Mouse (Mus musculus) forebrain, embryonic 13.5 days (tissue): ENCODE data around the gene Bcl2. TPM values are rescaled to one million over a fixed set of nuclear protein-coding genes. Genes with fewer than 3 reads are reported as not detected.

Experiments used
- ATAC-seq: fragments of 200-750 bp; cut with Nextera tagmentation; 2 replicates; pipeline ENCODE4 v1.8.0; 2017
- H3K27ac ChIP-seq: fragments of 300-500 bp; sonication (generic); 2 replicates; pipeline ENCODE4 v1.5.1; 2015; ENCODE audit warnings: inconsistent platforms, mild to moderate bottlenecking, moderate library complexity
- H3K27me3 ChIP-seq: fragments of 300-500 bp; sonication (generic); 2 replicates; pipeline ENCODE4 v1.6.1; 2015; ENCODE audit warnings: mild to moderate bottlenecking, inconsistent platforms
- H3K36me3 ChIP-seq: fragments of 300-500 bp; sonication (generic); 2 replicates; pipeline ENCODE4 v1.6.1; 2015; ENCODE audit warnings: mild to moderate bottlenecking, inconsistent platforms; ENCODE audit not compliant: poor library complexity, severe bottlenecking
- H3K4me1 ChIP-seq: fragments of 300-500 bp; sonication (generic); 2 replicates; pipeline ENCODE4 v1.6.1; 2015; ENCODE audit warnings: inconsistent platforms
- H3K4me2 ChIP-seq: fragments of 300-500 bp; sonication (generic); 2 replicates; pipeline ENCODE4 v1.6.1; 2015; ENCODE audit warnings: inconsistent platforms, mild to moderate bottlenecking, moderate library complexity
- H3K4me3 ChIP-seq: fragments of 300-500 bp; sonication (generic); 2 replicates; pipeline ENCODE4 v1.5.1; 2015; ENCODE audit warnings: mild to moderate bottlenecking, inconsistent platforms
- H3K9ac ChIP-seq: fragments of 300-500 bp; sonication (generic); 2 replicates; pipeline ENCODE4 v1.6.1; 2015; ENCODE audit warnings: mild to moderate bottlenecking, inconsistent platforms
- H3K9me3 ChIP-seq: fragments of 300-500 bp; sonication (generic); replicated peaks from 2 replicates; pipeline ENCODE4 v1.6.1; 2016; ENCODE audit warnings: inconsistent platforms
- WGBS: fragments of 180-500 bp; shearing (Covaris S2); methylation state at CpG from one replicate; pipeline ENCODE4 v1.1.7; 2015; 5-methylcytosine and 5-hydroxymethylcytosine counted together
- polyA plus RNA-seq: library from polyadenylated mRNA; unstranded; fragments of >200 nt; fragmentation: Nextera tagmentation; extraction: Ambion mirVana; gene quantifications from 2 replicates; pipeline ENCODE4 v1.2.1, GENCODE M21; 2015

The Bcl2 gene
- 10.0 and 10.5 TPM in 2 replicates for polyA plus RNA-seq

DNA sequence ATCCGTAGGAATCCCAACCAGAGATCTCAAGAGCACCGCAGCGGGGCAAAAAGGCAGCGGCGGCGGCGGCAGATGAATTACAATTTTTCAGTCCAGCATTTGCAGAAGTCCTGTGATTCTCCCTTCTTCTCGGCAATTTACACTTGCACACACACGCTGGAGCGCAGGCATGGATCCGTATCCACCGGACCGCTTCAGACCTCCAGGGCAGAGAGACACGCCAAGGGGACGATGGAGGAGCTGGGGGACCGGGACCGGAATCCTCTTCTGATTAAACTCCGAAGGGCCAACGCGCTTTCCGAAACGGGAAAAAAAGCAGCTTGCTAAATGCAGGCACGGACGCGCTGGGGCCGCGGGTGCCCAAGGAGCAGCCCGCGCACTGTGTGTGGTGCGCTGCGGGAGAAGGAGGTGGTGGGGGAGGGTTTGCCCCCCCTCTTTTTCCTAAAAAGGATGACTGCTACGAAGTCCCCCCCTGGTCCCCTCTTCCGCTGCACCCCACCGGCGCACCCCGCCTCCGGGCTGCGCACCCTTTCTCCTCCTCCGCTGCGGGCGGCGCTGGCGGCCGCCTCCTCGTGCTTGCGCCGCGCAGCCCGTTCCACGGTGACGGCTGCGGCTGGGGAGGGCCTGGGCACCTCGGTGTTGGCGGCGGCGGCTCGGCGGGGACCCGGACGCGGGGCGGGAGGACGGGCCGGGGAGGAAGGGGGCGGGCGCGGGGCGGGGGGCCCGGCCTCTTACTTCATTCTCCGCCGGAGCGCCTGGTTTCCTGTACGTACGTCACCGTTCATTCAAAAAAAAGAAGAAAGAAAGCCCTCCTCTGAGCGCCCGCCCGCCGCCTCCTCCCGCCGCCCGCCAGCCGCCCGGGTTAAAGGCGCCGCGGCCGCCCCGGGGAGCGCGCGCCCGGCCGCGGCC lies at the start of gene Bcl2:
Bcl2 (minus strand) TSS at position 654 of the 909 bp plus-strand sequence.
- Histone ChIP-seq H3K9ac (peak within 1 kb of the TSS; percentile 89), H3K36me3 (no peaks in the 10 kb centered on the region), H3K4me2 (peak within 1 kb of the TSS; percentile 77), H3K9me3 (no peaks in the 10 kb centered on the region), H3K27me3 (0 out of 2 replicates have a peak, but pooled peaks cover 6% of the 10 kb centered on the region), H3K4me1 (peaks cover 35% of the 10 kb centered on the region), H3K4me3 (peak within 1 kb of the TSS; percentile 72), H3K27ac (peak within 1 kb of the TSS; percentile 87)
- WGBS: under 1% methylated on average over 67 of the region's 95 CpGs
- ATAC-seq: peak; percentile 89

DNA sequence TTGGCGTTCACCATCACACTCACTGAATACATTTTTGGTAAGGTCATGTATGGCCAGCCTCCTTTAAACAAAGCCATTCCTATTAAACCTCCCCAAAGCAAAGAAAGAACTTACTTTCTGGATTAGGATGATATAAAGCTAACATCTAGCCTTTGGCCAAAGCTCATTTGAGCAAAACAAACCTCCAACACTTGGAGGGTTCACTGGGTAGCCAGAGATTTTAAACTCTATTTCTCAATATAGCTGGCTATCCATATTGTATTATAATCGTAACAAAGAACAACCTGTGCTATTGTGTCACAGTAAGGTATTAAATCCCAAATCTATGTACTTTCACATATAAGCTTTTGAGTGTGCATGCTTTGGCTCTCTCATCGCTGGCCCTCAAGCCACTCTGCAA lies 46.7 kb upstream of the Bcl2 start:
- WGBS: 84% methylated on average over 3 of the region's 3 CpGs
- no peak overlapping the region for H3K4me2 ChIP-seq

DNA sequence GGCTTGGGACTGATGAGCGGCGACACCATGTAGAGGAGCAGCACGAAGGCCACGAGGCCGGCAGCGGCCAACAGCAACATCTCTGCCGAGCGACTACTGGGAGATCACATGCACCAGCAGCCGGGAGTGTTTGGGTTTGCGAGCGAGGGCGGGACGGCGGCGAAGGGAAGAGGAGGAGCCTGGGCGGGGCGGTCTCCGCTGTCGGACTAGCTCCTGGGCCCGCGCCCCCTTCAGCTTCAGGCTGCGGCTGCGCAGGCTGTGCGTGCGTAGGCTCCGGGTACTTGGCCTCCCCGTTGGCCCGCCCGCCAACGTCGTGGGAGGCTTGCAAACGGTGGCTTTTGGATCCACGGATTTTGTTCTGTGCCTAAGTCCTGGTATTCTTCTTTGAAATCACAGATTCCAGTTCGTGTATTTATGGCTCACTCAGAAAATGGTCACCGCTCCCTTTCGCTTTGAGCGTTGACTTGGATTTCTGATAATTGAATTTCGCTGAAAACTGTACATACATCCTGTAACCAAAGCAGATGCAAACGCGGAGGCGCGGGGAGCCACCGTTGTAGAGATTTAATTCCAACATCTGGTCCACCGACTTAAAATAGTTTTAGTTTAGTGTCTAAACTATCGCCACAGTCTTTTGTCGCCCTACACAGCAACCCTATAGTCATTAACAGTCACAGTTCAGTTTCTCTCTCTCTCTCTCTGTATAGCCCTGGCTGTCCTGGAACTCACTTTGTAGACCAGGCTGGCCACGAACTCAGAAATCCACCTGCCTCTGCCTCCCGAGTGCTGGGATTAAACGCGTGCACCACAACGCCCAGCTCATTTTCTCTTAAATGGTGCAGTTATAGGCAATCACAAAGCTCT lies 45.7 kb upstream of the Bcl2 start, which contains the start of gene Kdsr:
Kdsr (minus strand) TSS at position 156 of the 864 bp plus-strand sequence.
- ATAC-seq: peak; percentile 99
- Histone ChIP-seq H3K27me3 (no peaks in the 10 kb centered on the region), H3K4me3 (peak within 1 kb of the TSS; percentile 71), H3K4me2 (peak within 1 kb of the TSS; percentile 78), H3K4me1 (peaks cover 11% of the 10 kb centered on the region), H3K9me3 (no peaks in the 10 kb centered on the region), H3K36me3 (peaks cover 7% of the 10 kb centered on the region), H3K9ac (peak within 1 kb of the TSS; percentile 80), H3K27ac (peak within 1 kb of the TSS; percentile 89)
- 2% methylated on average over 51 of the region's 51 CpGs for WGBS

More for the DNA sequence above, 46.7 kb upstream of the Bcl2 start:
- H3K27me3 ChIP-seq: no peaks in the 10 kb centered on the region
- H3K4me1 ChIP-seq: peaks cover 11% of the 10 kb centered on the region
- ATAC-seq: no peak
- peaks cover 16% of the 10 kb centered on the region for H3K36me3 ChIP-seq
- H3K4me3 ChIP-seq: no peak overlapping the region
- no peak overlapping the region for H3K27ac ChIP-seq
- no peaks in the 10 kb centered on the region for H3K9me3 ChIP-seq
- no peak overlapping the region for H3K9ac ChIP-seq

DNA sequence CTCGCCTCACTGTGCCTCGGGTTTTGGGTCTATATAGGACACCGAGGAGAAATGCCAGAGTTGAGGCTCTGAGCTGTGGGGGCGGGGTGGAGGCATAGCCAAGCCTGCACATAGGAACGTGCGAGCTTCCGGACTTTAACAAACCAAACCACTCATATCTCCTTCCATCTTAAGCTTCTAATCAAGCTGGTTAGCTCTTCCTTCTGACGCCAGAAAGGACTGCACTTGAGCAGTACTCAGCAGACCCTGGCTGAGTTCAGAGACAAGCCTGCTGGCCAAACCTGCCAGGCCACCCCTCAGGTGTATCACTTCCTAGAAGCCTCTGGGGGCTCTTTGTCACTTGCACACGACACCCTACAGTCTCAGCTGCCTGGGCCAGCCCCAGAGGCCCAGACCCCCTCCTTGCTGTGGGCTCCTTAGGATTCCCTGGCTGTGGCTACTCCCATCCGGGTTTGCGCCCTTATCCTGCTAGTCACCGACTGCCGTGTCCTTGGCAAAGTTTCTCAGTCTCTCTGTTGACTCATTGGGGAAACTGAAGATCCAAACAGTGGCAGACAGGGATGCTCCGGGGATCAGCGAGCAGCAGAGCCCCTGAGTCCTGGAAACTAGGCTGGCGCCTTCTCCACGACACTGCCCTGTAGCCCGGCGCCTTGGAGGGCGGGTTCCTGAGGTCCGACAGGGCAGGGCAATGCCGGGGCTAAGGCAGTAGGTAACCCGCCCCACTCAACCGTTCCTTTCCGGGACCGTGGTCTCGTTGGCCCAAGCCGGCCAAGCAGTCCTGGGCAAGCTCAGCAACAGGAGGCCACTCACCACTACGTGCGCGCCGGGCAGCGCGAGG lies 44.9 kb upstream of the Bcl2 start:
- peak overlapping the region; percentile 78 for H3K4me2 ChIP-seq
- H3K9ac ChIP-seq: peak overlapping the region; percentile 80
- H3K4me3 ChIP-seq: peak overlapping the region; percentile 71
- 4% methylated on average over 34 of the region's 34 CpGs for WGBS
- ATAC-seq: peak; percentile 25
- H3K9me3 ChIP-seq: no peaks in the 10 kb centered on the region
- peaks cover 11% of the 10 kb centered on the region for H3K4me1 ChIP-seq
- peak overlapping the region; percentile 59; the same call in 1 of the 2 replicates for H3K27ac ChIP-seq
- peaks cover 4% of the 10 kb centered on the region; the same call in 1 of the 2 replicates for H3K36me3 ChIP-seq
- no peaks in the 10 kb centered on the region for H3K27me3 ChIP-seq

DNA sequence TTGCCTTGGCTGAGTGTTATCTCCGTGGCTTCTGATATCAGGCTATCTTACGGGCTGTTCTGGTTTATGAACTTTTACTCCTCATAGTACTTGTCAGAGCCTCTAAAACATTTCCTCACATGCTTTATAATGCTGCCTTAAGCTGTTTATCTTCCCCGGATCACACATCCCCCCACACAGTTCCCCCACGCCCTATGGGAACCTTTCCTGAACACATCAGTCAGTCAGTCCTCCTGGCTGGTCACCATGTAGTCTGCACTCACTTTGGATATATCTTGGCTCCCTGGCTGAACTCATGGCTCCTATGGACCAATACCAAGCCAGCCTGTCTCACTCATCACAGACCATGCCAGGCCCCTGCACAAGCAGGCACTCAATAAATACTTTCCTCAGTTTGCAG lies 42.6 kb upstream of the Bcl2 start:
- no peak overlapping the region for H3K27ac ChIP-seq
- no peak overlapping the region for H3K4me2 ChIP-seq
- no peak for ATAC-seq
- H3K4me1 ChIP-seq: peaks cover 11% of the 10 kb centered on the region
- no peak overlapping the region for H3K4me3 ChIP-seq
- H3K9ac ChIP-seq: no peak overlapping the region
- no peaks in the 10 kb centered on the region; the same call in 1 of the 2 replicates for H3K36me3 ChIP-seq
- no peaks in the 10 kb centered on the region for H3K9me3 ChIP-seq
- H3K27me3 ChIP-seq: no peaks in the 10 kb centered on the region
- WGBS: 93% methylated on average over 4 of the region's 4 CpGs

DNA sequence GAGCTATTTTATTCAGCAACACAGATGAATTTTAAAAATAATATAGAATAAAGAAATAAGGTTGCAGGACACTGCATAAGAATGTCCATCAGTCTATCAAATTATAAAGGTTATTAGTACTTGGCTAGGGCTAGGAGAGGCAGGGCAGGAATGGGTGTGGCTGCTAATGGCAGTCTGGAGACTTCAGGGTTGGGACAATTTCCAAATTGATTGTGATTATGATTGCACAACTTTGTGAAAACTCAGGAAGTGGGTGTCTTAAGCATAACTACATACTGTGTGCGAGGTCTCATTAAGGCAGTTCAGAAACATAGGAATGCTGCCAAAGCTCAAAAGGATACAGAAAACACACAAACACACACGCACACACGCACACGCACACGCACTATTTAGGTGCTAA lies 37.9 kb upstream of the Bcl2 start:
- Histone ChIP-seq H3K27ac (no peak overlapping the region), H3K9me3 (no peaks in the 10 kb centered on the region), H3K9ac (no peak overlapping the region), H3K27me3 (no peaks in the 10 kb centered on the region), H3K4me3 (no peak overlapping the region), H3K4me2 (no peak overlapping the region), H3K4me1 (no peaks in the 10 kb centered on the region), H3K36me3 (peaks cover 15% of the 10 kb centered on the region)
- WGBS: 99% methylated on average over 5 of the region's 5 CpGs
- ATAC-seq: no peak

DNA sequence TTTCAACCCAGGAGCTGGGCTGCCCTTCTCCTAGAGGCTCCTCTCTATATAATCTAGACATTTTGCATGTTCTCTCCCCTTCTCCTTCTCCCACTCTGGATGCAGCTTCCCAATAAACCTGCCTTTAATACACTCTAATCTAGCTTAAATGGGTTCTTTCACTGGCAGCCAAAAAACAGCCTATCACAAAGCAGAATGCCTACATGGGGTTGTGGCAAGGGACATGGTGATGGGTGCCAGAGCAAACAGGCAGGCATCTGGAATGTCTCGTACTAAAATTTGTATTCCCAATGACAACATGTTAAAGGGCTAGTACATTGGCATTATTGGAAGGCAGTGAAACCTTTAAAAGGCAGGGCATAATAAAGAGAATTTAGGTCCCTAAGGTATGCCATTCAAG lies 36.6 kb upstream of the Bcl2 start:
- H3K9me3 ChIP-seq: no peaks in the 10 kb centered on the region
- H3K27ac ChIP-seq: no peak overlapping the region
- H3K36me3 ChIP-seq: peaks cover 27% of the 10 kb centered on the region
- H3K27me3 ChIP-seq: no peaks in the 10 kb centered on the region
- H3K4me2 ChIP-seq: no peak overlapping the region
- no peaks in the 10 kb centered on the region for H3K4me1 ChIP-seq
- ATAC-seq: no peak
- H3K4me3 ChIP-seq: no peak overlapping the region
- no peak overlapping the region for H3K9ac ChIP-seq
- WGBS: 83% methylated on average over 1 of the region's 1 CpGs

DNA sequence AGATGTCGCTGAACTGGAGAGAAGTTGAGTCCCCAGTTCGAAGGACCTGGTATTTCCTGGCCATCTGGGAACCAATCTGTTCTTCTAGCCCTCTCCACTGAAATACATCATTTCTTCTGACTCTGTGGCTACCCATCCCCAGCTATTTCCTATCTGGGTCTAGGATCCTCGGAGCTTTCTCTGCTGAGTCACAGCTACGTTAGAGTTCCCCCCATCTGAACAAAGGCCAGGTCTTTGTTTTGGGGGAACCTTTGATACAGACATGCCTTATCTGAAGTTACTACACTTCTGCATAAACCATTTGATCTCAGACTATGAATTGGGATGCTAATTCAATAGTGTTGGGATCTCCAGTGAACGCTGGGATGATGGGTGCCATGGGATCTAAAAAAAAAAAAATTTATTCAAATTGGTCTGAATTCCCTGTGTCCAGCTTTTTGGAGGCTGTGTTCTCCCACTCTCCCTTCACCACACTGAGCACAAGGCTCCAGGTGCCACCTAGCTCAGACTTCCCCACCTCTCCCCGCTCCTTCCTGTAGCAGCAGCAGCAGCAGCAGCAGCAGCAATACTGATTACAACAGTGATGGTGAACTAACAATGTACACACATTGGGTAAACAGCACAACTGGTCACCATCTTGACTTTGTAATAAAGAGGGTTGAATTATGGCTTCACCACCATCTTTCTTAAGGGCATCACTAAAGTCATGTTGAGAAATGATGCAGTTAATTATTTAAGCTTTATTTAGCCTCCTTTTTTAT lies 34.7 kb upstream of the Bcl2 start:
- Histone ChIP-seq H3K9me3 (no peaks in the 10 kb centered on the region), H3K27ac (no peak overlapping the region), H3K4me1 (no peaks in the 10 kb centered on the region), H3K36me3 (peaks cover 35% of the 10 kb centered on the region), H3K27me3 (no peaks in the 10 kb centered on the region), H3K4me2 (no peak overlapping the region), H3K9ac (no peak overlapping the region), H3K4me3 (no peak overlapping the region)
- no peak for ATAC-seq
- 88% methylated on average over 6 of the region's 6 CpGs for WGBS

DNA sequence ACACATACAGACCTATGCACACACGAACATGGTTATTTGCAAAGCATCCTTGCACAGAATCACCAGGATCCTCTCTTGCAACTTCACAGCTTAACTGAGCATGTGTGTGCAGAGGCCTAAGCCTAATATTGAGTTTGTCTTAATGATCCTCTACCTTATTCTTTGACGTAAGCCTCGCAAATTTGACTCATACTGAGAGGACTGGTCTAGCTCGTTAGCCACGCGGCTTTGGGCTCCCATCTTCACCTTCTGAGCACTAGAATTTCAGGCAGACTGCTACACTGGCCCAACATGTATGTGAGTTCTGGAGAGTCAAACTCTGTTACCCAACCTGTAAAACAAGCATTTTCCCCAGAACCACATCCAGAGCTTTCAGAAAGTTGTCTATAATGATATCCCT lies 28.9 kb upstream of the Bcl2 start:
- no peak overlapping the region for H3K4me3 ChIP-seq
- H3K4me1 ChIP-seq: no peaks in the 10 kb centered on the region
- ATAC-seq: no peak
- 75% methylated on average over 6 of the region's 6 CpGs for WGBS
- no peaks in the 10 kb centered on the region for H3K9me3 ChIP-seq
- H3K9ac ChIP-seq: no peak overlapping the region
- no peak overlapping the region for H3K27ac ChIP-seq
- H3K36me3 ChIP-seq: peaks cover 34% of the 10 kb centered on the region
- H3K4me2 ChIP-seq: no peak overlapping the region
- no peaks in the 10 kb centered on the region for H3K27me3 ChIP-seq

DNA sequence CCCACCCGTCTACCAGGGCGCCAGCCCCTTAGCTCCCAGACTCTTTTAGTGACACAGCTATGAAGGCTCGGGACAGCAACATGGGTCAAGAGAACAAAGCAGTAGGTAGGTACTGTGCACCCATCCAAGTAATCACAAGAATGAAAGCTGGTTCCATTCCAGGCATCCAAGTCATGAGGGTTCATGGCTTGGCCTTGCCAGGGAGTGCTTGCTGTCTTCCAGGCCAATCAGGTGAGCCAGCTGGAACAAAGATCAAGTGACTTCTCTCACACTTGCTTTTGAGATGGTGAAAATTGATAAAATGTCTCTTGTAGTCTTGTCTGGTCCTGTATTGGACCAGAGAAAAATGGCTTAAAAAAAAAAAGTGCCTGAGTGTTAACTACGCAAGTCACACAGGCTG lies 26.7 kb upstream of the Bcl2 start:
- 95% methylated on average over 4 of the region's 4 CpGs for WGBS
- H3K27me3 ChIP-seq: no peaks in the 10 kb centered on the region

DNA sequence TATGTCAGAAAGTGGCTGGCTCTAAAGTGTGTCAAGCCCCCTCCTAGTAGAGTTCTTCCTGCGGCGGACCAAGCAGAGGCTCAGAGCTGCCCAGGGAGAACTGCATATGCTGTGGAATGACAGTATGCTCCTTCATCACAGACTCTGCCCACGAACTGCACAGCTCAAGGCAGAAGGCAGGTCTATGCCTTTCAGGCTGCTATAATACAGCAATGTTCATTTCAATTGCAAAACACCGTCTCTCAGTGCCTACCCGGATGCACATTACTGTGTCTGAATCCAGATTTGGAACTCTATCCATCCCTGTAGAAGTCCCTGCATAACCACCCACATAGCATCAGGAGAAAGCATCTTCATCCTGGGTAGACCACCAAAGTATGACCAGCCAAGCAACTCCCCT lies 25.7 kb upstream of the Bcl2 start:
- Histone ChIP-seq H3K4me2 (no peak overlapping the region), H3K9ac (no peak overlapping the region), H3K9me3 (no peaks in the 10 kb centered on the region), H3K27me3 (no peaks in the 10 kb centered on the region), H3K4me3 (no peak overlapping the region), H3K36me3 (peaks cover 14% of the 10 kb centered on the region; the same call in 1 of the 2 replicates), H3K27ac (no peak overlapping the region), H3K4me1 (no peaks in the 10 kb centered on the region)
- 91% methylated on average over 5 of the region's 5 CpGs for WGBS
- ATAC-seq: no peak

More for the DNA sequence above, 26.7 kb upstream of the Bcl2 start:
- H3K36me3 ChIP-seq: peaks cover 19% of the 10 kb centered on the region; the same call in 1 of the 2 replicates
- H3K9ac ChIP-seq: no peak overlapping the region
- H3K9me3 ChIP-seq: no peaks in the 10 kb centered on the region
- no peak overlapping the region for H3K4me2 ChIP-seq
- H3K4me3 ChIP-seq: no peak overlapping the region
- H3K4me1 ChIP-seq: no peaks in the 10 kb centered on the region
- no peak overlapping the region for H3K27ac ChIP-seq
- ATAC-seq: no peak
